Mouse (Mus musculus) liver, embryonic 14.5 days (tissue): ENCODE results near the gene Btbd19.

Experiments used
- CTCF ChIP-seq: IDR thresholded peaks from 2 replicates; pipeline ENCODE4 v1.5.1; 2016; ENCODE audit warnings: antibody characterized with exemption, low read depth, control low read depth
- EP300 ChIP-seq: IDR thresholded peaks from 2 replicates; pipeline ENCODE4 v1.6.1; 2016; ENCODE audit warnings: antibody characterized with exemption, low read depth

- TF ChIP-seq CTCF (no peak), EP300 (no peak)
Observed at GRCm38 (mm10) chr4:117125910-117126674, 567 bp upstream of the Btbd19 start.
